Mouse (Mus musculus) kidney, postnatal 0 days (tissue): ENCODE results near the gene Eif2a. TPM values are rescaled to one million over a fixed set of nuclear protein-coding genes. Genes with fewer than 3 reads are reported as not detected.

Source experiments
- ATAC-seq: fragments of 200-750 bp; cut with Nextera tagmentation; replicated peaks from 2 replicates; pipeline ENCODE4 v1.8.0; 2017; ENCODE audit warnings: low read depth, moderate number of reproducible peaks, moderate TSS enrichment, moderate library complexity; ENCODE audit not compliant: low FRiP score
- DNase-seq: peaks from one replicate; pipeline ENCODE4 v3.0.0-alpha.2; 2016; ENCODE audit warnings: low spot score
- H3K27ac ChIP-seq: fragments of 300-500 bp; sonication (generic); 2 replicates; pipeline ENCODE4 v1.5.1; 2014; ENCODE audit warnings: mild to moderate bottlenecking
- H3K27me3 ChIP-seq: fragments of 300-500 bp; sonication (generic); 2 replicates; pipeline ENCODE4 v1.6.1; 2014; ENCODE audit warnings: low read length, mixed read lengths; ENCODE audit not compliant: insufficient read depth
- H3K36me3 ChIP-seq: fragments of 300-500 bp; sonication (generic); 2 replicates; pipeline ENCODE4 v1.6.1; 2014; ENCODE audit warnings: low read length, mixed read lengths; ENCODE audit not compliant: insufficient read depth
- H3K4me1 ChIP-seq: fragments of 300-500 bp; sonication (generic); replicated peaks from 2 replicates; pipeline ENCODE4 v1.6.1; 2014; ENCODE audit warnings: antibody characterized with exemption, low read length, mixed read lengths; ENCODE audit not compliant: insufficient read depth
- H3K4me2 ChIP-seq: fragments of 300-500 bp; sonication (generic); 2 replicates; pipeline ENCODE4 v1.6.1; 2014; ENCODE audit warnings: mild to moderate bottlenecking, low read length, moderate library complexity, mixed read lengths
- H3K4me3 ChIP-seq: fragments of 300-500 bp; sonication (generic); replicated peaks from 2 replicates; pipeline ENCODE4 v1.5.1; 2014; ENCODE audit warnings: low read depth, low read length
- H3K9ac ChIP-seq: fragments of 300-500 bp; sonication (generic); 2 replicates; pipeline ENCODE4 v1.6.1; 2014; ENCODE audit warnings: low read depth, low read length
- H3K9me3 ChIP-seq: fragments of 300-500 bp; sonication (generic); replicated peaks from 2 replicates; pipeline ENCODE4 v1.6.1; 2016; ENCODE audit warnings: low read length, inconsistent platforms, mixed read lengths
- CTCF ChIP-seq: IDR thresholded peaks from 2 replicates; pipeline ENCODE4 v1.5.1; 2016; ENCODE audit warnings: antibody characterized with exemption, low read depth, mild to moderate bottlenecking, moderate library complexity
- WGBS: fragments of 180-500 bp; shearing (Covaris S2); extraction: QIAGEN DNeasy Blood & Tissue Kit; methylation state at CpG from one replicate; pipeline ENCODE4 v1.1.7; 2014; 5-methylcytosine and 5-hydroxymethylcytosine counted together
- polyA plus RNA-seq: library from polyadenylated mRNA; unstranded; fragments of >200 nt; fragmentation: Nextera tagmentation; extraction: Ambion mirVana; gene quantifications from 2 replicates; pipeline ENCODE4 v1.2.1, GENCODE M21; 2015

Gene Eif2a
- polyA plus RNA-seq, 1 experiment from 2014 or later: 55.8 TPM

DNA sequence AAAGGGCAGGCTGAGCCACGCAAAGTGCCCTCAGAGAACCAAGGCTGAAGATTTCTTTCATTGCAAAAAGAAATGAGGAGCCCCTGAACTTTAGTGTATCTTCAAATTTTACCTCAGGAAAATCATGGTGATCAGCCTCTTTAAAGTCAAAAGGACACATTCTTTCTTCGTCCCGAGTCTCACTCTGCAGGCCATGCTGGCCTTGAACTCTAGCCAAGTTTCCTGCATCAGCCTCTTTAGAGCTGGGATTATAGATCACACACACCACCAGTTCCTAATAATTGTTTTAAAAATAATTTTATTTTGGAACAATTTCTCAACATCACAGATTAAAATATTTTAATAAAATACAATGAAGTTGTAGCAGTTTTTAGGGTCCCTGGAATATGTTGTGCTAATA, 6.1 kb upstream of the Eif2a start:
- Histone ChIP-seq H3K9ac (no peak overlapping the region), H3K27ac (no peak overlapping the region), H3K4me2 (no peak overlapping the region), H3K4me3 (no peak overlapping the region), H3K9me3 (no peaks in the 10 kb centered on the region), H3K4me1 (0 out of 2 replicates have a peak, but pooled peaks cover 3% of the 10 kb centered on the region), H3K27me3 (no peaks in the 10 kb centered on the region), H3K36me3 (peaks cover 13% of the 10 kb centered on the region)
- ATAC-seq: no peak
- 63% methylated on average over 3 of the region's 3 CpGs for WGBS
- TF ChIP-seq CTCF: no peak
- DNase-seq: no peak

GRCm38 (mm10) chr3:58520286-58520685, 5.3 kb upstream of the Eif2a start:
- H3K4me1 ChIP-seq: 0 out of 2 replicates have a peak, but pooled peaks cover 3% of the 10 kb centered on the region
- DNase-seq: no peak
- no peak for ATAC-seq
- H3K9ac ChIP-seq: no peak overlapping the region
- no peak overlapping the region for H3K4me3 ChIP-seq
- no peak for TF ChIP-seq CTCF
- H3K4me2 ChIP-seq: no peak overlapping the region
- no peak overlapping the region for H3K27ac ChIP-seq
- H3K27me3 ChIP-seq: no peaks in the 10 kb centered on the region
- WGBS: 86% methylated on average over 6 of the region's 6 CpGs
- no peaks in the 10 kb centered on the region for H3K9me3 ChIP-seq
- H3K36me3 ChIP-seq: peaks cover 13% of the 10 kb centered on the region

GRCm38 (mm10) chr3:58521361-58521760, 4.3 kb upstream of the Eif2a start:
- 89% methylated on average over 2 of the region's 2 CpGs for WGBS
- ATAC-seq: no peak
- Histone ChIP-seq H3K9me3 (no peaks in the 10 kb centered on the region), H3K27ac (no peak overlapping the region), H3K4me3 (no peak overlapping the region), H3K27me3 (no peaks in the 10 kb centered on the region), H3K4me2 (no peak overlapping the region), H3K36me3 (peaks cover 13% of the 10 kb centered on the region), H3K4me1 (0 out of 2 replicates have a peak, but pooled peaks cover 3% of the 10 kb centered on the region), H3K9ac (no peak overlapping the region)
- DNase-seq: no peak
- no peak for TF ChIP-seq CTCF

DNA sequence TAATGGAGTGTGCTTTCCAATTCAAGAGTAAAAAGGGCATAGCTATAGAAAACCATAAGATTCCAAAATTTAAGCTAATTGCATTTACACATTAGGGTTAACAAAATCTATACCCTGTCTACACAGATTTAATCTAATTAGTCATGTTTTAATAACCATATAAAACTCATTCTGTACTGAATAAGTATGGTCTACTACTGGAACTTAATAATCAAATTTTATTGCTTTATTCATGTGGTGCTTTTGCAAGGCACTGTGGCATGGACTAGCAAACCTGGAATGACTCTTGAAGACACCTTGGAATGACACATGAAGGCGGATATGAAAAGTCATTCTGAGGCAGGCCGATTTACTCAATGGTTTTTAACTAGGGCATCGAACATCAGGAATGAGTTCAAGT, 2.2 kb upstream of the Eif2a start:
- Histone ChIP-seq H3K9ac (no peak overlapping the region), H3K27me3 (no peaks in the 10 kb centered on the region), H3K4me2 (no peak overlapping the region), H3K4me1 (0 out of 2 replicates have a peak, but pooled peaks cover 3% of the 10 kb centered on the region), H3K36me3 (peaks cover 13% of the 10 kb centered on the region), H3K9me3 (no peaks in the 10 kb centered on the region), H3K4me3 (no peak overlapping the region), H3K27ac (no peak overlapping the region)
- no peak for DNase-seq
- 97% methylated on average over 3 of the region's 3 CpGs for WGBS
- ATAC-seq: no peak
- TF ChIP-seq CTCF: no peak

DNA sequence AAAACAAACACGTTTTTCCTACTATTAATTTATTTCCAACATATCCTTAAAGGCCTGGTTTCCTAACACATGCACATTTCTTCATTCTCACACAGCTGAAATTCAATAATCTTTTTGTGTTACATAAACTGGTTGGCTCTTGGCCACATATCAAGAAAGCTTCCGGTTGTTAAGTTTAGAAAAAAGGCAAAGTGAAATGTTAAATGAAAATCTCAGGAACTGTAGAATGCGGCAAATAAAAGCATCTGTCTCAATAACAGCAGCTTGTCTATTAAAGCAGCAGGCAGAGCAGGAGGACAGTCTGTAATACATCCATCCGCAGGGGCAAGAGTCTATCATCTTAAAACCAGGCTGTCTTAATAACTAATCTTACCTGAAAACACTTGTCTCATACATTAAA, 1.4 kb upstream of the Eif2a start:
- H3K4me2 ChIP-seq: peak overlapping the region; percentile 87
- H3K27ac ChIP-seq: no peak overlapping the region
- H3K4me1 ChIP-seq: 0 out of 2 replicates have a peak, but pooled peaks cover 3% of the 10 kb centered on the region
- no peaks in the 10 kb centered on the region for H3K27me3 ChIP-seq
- WGBS: 38% methylated on average over 4 of the region's 4 CpGs
- no peak for ATAC-seq
- H3K9me3 ChIP-seq: no peaks in the 10 kb centered on the region
- TF ChIP-seq CTCF: no peak
- peak overlapping the region; percentile 97; the same call in 1 of the 2 replicates for H3K9ac ChIP-seq
- H3K4me3 ChIP-seq: peak overlapping the region; percentile 96
- DNase-seq: peak; percentile 21
- peaks cover 13% of the 10 kb centered on the region for H3K36me3 ChIP-seq

DNA sequence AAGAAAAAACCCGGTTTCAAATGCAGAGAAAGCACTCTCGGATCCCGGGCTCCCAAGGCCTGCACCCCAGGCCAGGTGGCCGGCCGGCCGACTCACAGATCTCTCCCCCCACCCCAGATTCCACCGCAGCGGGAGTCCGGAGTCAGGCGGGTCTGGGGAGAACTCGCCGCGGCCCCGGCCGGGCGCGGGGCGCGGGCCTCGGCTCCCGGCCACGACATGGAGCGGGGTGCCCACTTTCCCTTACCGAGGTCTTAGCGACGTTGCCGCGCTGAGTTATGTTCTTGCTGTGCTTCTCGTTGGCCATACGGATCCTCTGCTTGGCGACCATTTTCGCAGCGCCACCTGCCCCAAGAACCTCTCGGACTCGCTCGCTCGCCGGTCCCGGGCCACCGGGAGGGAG, 455 bp upstream of the Eif2a start:
- DNase-seq: peak; percentile 41
- H3K4me1 ChIP-seq: 0 out of 2 replicates have a peak, but pooled peaks cover 3% of the 10 kb centered on the region
- peak overlapping the region; percentile 96 for H3K27ac ChIP-seq
- peak; percentile 27; the same call in 1 of the 2 replicates for ATAC-seq
- peaks cover 13% of the 10 kb centered on the region for H3K36me3 ChIP-seq
- no peaks in the 10 kb centered on the region for H3K27me3 ChIP-seq
- WGBS: 0% methylated on average over 37 of the region's 40 CpGs
- no peaks in the 10 kb centered on the region for H3K9me3 ChIP-seq
- peak overlapping the region; percentile 96 for H3K4me3 ChIP-seq
- H3K9ac ChIP-seq: peak overlapping the region; percentile 97
- H3K4me2 ChIP-seq: peak overlapping the region; percentile 87
- no peak for TF ChIP-seq CTCF

DNA sequence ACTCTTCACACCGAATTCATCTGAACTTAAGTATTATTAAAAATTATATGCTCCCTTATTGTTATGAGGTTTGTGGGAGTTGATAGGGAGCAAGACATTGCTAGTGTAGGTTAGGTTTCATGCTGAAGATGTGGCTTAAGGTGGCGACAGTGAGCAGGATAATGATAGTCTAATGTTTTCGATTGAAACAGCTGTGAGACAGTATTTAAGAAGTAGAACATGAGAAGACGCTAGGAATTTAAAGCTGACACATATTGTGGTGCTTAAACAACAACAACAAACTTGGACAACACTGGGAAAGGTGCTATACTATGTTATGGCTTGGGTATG, 752 bp downstream of the Eif2a start:
- H3K27me3 ChIP-seq: no peaks in the 10 kb centered on the region
- peak overlapping the region; percentile 97 for H3K9ac ChIP-seq
- no peaks in the 10 kb centered on the region for H3K9me3 ChIP-seq
- TF ChIP-seq CTCF: peak; percentile 26; the same call in 1 of the 2 replicates
- peaks cover 10% of the 10 kb centered on the region for H3K36me3 ChIP-seq
- DNase-seq (peak; percentile 32), ATAC-seq (no peak)
- H3K4me1 ChIP-seq: 0 out of 2 replicates have a peak, but pooled peaks cover 3% of the 10 kb centered on the region
- peak overlapping the region; percentile 96 for H3K27ac ChIP-seq
- peak overlapping the region; percentile 87 for H3K4me2 ChIP-seq
- peak overlapping the region; percentile 96 for H3K4me3 ChIP-seq
- WGBS: 8% methylated on average over 4 of the region's 4 CpGs
